Mouse (Mus musculus) ES-Bruce4 (cell line): ENCODE measurements around the gene Hist2h2ab. TPM values are rescaled to one million over a fixed set of nuclear protein-coding genes. Genes with fewer than 3 reads are reported as not detected.

Source experiments
- H3K27ac ChIP-seq: 2 replicates; pipeline ENCODE4 v1.5.1; 2012; ENCODE audit warnings: low read length, inconsistent platforms; ENCODE audit not compliant: insufficient read depth
- H3K27me3 ChIP-seq: 2 replicates; pipeline ENCODE4 v1.6.1; 2012; ENCODE audit warnings: mild to moderate bottlenecking, low read length, inconsistent platforms; ENCODE audit not compliant: control insufficient read depth, poor library complexity, insufficient read depth, severe bottlenecking
- H3K36me3 ChIP-seq: 2 replicates; pipeline ENCODE4 v1.6.1; 2012; ENCODE audit warnings: inconsistent platforms, mild to moderate bottlenecking, low read length, moderate library complexity; ENCODE audit not compliant: control insufficient read depth, poor library complexity, insufficient read depth, severe bottlenecking
- H3K4me1 ChIP-seq: one replicate; pipeline ENCODE4 v1.8.1; 2011; ENCODE audit warnings: low read length; ENCODE audit not compliant: control insufficient read depth, insufficient read depth
- H3K4me3 ChIP-seq: 2 replicates; pipeline ENCODE4 v1.5.1; 2011; ENCODE audit warnings: low read depth, mild to moderate bottlenecking, low read length
- H3K9ac ChIP-seq: 2 replicates; pipeline ENCODE4 v1.6.1; 2012; ENCODE audit warnings: low read depth, mild to moderate bottlenecking, inconsistent platforms; ENCODE audit not compliant: poor library complexity, severe bottlenecking
- H3K9me3 ChIP-seq: replicated peaks from 2 replicates; pipeline ENCODE4 v1.6.1; 2012; ENCODE audit warnings: mild to moderate bottlenecking, low read length, inconsistent platforms; ENCODE audit not compliant: control insufficient read depth, poor library complexity, insufficient read depth, severe bottlenecking
- CTCF ChIP-seq: IDR thresholded peaks from one replicate; pipeline ENCODE4 v1.8.1; 2011; ENCODE audit warnings: low read depth, low read length
- EP300 ChIP-seq: IDR thresholded peaks from 2 replicates; pipeline ENCODE4 v1.6.1; 2011; ENCODE audit warnings: low read depth, low read length; ENCODE audit not compliant: insufficient read depth
- POLR2A ChIP-seq: IDR thresholded peaks from one replicate; pipeline ENCODE4 v1.8.1; 2011; ENCODE audit warnings: low read length; ENCODE audit not compliant: insufficient read depth
- polyA plus RNA-seq: library from polyadenylated mRNA; stranded (reverse); fragments of >200 nt; gene quantifications from 2 replicates; pipeline ENCODE4 v1.2.4, GENCODE M21; 2011; ENCODE audit warnings: low read depth; ENCODE audit not compliant: missing spikeins, insufficient read depth, insufficient read length

The Hist2h2ab gene
- polyA plus RNA-seq, 1 experiment: not detected

GRCm38 (mm10) chr3:96225421-96225820, 5.8 kb downstream of the Hist2h2ab start:
- H3K4me1 ChIP-seq: no peaks in the 10 kb centered on the region
- no peak overlapping the region for H3K4me3 ChIP-seq
- no peak overlapping the region for H3K27ac ChIP-seq

GRCm38 (mm10) chr3:96226695-96227648, 7.3 kb downstream of the Hist2h2ab start:
- H3K4me1 ChIP-seq: no peaks in the 10 kb centered on the region

More at GRCm38 (mm10) chr3:96225421-96225820, 5.8 kb downstream of the Hist2h2ab start:
- Histone ChIP-seq H3K9ac (no peak overlapping the region), H3K9me3 (no peaks in the 10 kb centered on the region), H3K27me3 (no peaks in the 10 kb centered on the region), H3K36me3 (no peaks in the 10 kb centered on the region)
- TF ChIP-seq POLR2A (no peak), CTCF (no peak), EP300 (no peak)

DNA sequence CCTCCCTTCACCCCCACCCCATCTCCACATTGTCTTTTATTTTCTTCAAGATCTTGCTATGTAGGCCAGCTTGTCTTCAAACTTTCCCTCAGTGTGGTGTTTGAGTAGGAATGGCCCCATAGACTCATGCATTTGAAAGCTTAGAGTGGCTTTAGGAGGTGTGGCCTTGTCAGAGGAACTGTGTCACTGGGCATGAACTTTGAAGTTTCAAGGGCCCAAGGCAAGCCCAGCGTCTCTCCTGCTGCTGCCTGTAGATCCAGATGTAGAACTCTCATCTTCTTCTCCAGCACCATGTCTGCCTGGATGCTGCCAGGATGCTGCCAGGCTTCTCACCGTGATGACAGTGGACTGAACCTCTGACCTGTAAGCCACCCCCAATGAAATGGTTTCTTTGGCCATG, 9.2 kb downstream of the Hist2h2ab start:
- Histone ChIP-seq H3K4me3 (no peak overlapping the region), H3K9ac (no peak overlapping the region), H3K27me3 (no peaks in the 10 kb centered on the region), H3K27ac (no peak overlapping the region), H3K36me3 (no peaks in the 10 kb centered on the region), H3K9me3 (no peaks in the 10 kb centered on the region), H3K4me1 (no peaks in the 10 kb centered on the region)
- no peak for TF ChIP-seq EP300
- TF ChIP-seq POLR2A: no peak
- no peak for TF ChIP-seq CTCF

More at GRCm38 (mm10) chr3:96226695-96227648, 7.3 kb downstream of the Hist2h2ab start:
- H3K4me3 ChIP-seq: no peak overlapping the region
- no peak overlapping the region for H3K9ac ChIP-seq
- no peaks in the 10 kb centered on the region for H3K9me3 ChIP-seq
- H3K36me3 ChIP-seq: no peaks in the 10 kb centered on the region
- no peaks in the 10 kb centered on the region for H3K27me3 ChIP-seq
- TF ChIP-seq EP300: no peak
- TF ChIP-seq POLR2A: no peak
- no peak for TF ChIP-seq CTCF
- H3K27ac ChIP-seq: no peak overlapping the region

GRCm38 (mm10) chr3:96230404-96230803, 10.7 kb downstream of the Hist2h2ab start:
- Histone ChIP-seq H3K9ac (no peak overlapping the region), H3K27ac (no peak overlapping the region), H3K27me3 (no peaks in the 10 kb centered on the region), H3K36me3 (no peaks in the 10 kb centered on the region), H3K4me3 (no peak overlapping the region), H3K4me1 (no peaks in the 10 kb centered on the region), H3K9me3 (no peaks in the 10 kb centered on the region)
- TF ChIP-seq EP300 (no peak), POLR2A (no peak), CTCF (no peak)

DNA sequence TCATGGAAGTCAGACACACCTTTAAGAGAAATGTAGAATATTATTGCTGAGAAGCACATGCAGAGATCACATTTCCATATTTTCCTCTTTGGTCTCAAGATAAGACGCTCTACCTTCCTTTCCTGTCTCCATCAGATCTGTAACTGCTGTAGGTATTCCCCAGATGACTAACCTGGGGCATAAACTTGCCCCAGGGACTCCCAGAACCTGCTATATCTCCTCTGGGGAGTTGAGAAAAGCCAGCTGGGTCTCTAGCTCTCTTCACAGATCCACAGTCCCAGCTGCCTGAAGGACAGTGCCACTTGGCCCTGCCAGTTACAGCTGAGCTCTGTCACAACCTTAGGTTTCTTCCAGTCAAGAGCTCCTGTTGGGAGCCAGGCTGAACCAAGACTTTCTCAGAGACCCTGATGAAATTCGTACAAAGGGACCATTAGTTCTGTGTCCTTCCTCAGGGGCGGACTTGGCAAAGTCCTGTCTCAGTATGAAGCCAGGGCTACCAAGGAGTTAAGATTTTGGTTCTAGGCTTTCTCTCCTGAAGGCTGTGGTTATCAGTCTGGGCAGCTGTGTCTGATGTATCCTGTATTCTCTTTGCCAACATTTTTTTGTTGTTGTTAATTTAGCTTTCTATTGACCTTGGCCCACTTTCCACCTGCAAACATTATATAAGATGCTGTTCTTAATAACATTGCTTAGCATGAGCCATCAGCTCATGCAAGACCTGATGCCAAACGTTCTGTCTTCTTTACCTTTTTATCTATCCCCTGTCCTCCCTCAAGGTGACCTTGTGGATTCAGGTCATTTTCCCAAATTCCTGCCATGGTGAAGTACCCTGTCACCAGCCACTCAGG, 11.5 kb downstream of the Hist2h2ab start:
- H3K4me1 ChIP-seq: no peaks in the 10 kb centered on the region
- no peak overlapping the region for H3K27ac ChIP-seq
- no peaks in the 10 kb centered on the region for H3K27me3 ChIP-seq
- TF ChIP-seq CTCF (no peak), EP300 (no peak), POLR2A (no peak)
- no peak overlapping the region for H3K4me3 ChIP-seq
- H3K36me3 ChIP-seq: no peaks in the 10 kb centered on the region
- H3K9me3 ChIP-seq: no peaks in the 10 kb centered on the region
- H3K9ac ChIP-seq: no peak overlapping the region
